Mouse (Mus musculus): ENCODE measurements at regions not wholly inside any gene's neighbourhood (a gene's known extent, or its start where the extent isn't known, plus 50 kb on each side); places are given as distances from the start of the nearest gene placed in this dataset.

- no peak for TF ChIP-seq GATA4 (IDR thresholded peaks at IDR 0.05; ENCODE audit: insufficient replicate concordance, low read length)
Observed at GRCm38 (mm10) chr10:17486011-17486410, 237.0 kb upstream of the Cited2 start.

GRCm38 (mm10) chr10:17487460-17487859 is 235.6 kb upstream of the Cited2 start:
- TF ChIP-seq GATA4 (IDR thresholded peaks at IDR 0.05; ENCODE audit: insufficient replicate concordance, low read length): no peak

- no peak for TF ChIP-seq GATA4 (IDR thresholded peaks at IDR 0.05; ENCODE audit: insufficient replicate concordance, low read length)
Observed at GRCm38 (mm10) chr10:17491611-17492305, 231.3 kb upstream of the Cited2 start.

GRCm38 (mm10) chr10:17493137-17493536 is 229.9 kb upstream of the Cited2 start:
- no peak for TF ChIP-seq GATA4 (IDR thresholded peaks at IDR 0.05; ENCODE audit: insufficient replicate concordance, low read length)

- TF ChIP-seq GATA4 (IDR thresholded peaks at IDR 0.05; ENCODE audit: insufficient replicate concordance, low read length): no peak
Observed at GRCm38 (mm10) chr10:17496831-17497230, 226.2 kb upstream of the Cited2 start.

- TF ChIP-seq GATA4 (IDR thresholded peaks at IDR 0.05; ENCODE audit: insufficient replicate concordance, low read length): no peak
Observed at GRCm38 (mm10) chr10:17510626-17511193, 212.3 kb upstream of the Cited2 start.

- no peak for TF ChIP-seq GATA4 (IDR thresholded peaks at IDR 0.05; ENCODE audit: insufficient replicate concordance, low read length)
Observed at GRCm38 (mm10) chr10:17511779-17512335, 211.2 kb upstream of the Cited2 start.

- no peak for TF ChIP-seq GATA4 (IDR thresholded peaks at IDR 0.05; ENCODE audit: insufficient replicate concordance, low read length)
Observed at GRCm38 (mm10) chr10:17512487-17512886, 210.5 kb upstream of the Cited2 start.

DNA sequence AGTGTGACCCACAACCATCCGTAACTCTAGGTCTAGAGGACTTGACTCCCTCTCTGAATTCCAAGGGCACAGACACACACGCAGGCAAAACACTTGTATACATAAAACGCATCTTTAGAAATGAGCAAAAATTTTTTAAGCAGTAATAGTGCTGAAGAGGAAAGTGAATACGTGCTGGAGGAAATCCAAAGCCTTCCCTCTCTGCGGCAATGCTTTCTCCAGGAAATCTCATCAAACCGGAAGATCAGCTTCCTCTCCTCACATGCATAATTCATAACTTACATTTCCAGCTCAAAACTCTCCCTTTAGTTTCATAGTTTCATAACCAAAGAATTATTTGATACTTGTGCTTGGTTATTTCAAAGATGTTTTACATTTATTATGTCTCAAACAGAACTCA is 209.3 kb upstream of the Cited2 start:
- TF ChIP-seq GATA4 (IDR thresholded peaks at IDR 0.05; ENCODE audit: insufficient replicate concordance, low read length): no peak

DNA sequence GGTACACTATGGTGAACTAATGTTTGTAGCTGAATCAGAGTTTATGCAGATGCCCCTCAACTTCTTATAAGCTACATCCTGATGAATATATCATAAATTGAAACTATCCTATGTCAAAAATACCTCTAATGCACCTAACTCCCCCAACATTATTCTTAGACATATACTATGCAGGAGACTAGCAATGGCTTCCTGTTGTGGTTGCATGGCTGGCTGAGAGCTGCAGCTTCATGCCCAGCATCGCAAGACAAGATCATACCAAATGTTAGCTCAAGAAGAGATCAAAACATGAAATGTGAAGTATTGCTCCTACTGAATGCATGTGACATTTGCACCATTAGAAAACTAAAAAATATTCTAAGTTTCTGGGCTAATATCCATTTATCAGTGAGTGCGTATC is 206.9 kb upstream of the Cited2 start:
- no peak for TF ChIP-seq GATA4 (IDR thresholded peaks at IDR 0.05; ENCODE audit: insufficient replicate concordance, low read length)

DNA sequence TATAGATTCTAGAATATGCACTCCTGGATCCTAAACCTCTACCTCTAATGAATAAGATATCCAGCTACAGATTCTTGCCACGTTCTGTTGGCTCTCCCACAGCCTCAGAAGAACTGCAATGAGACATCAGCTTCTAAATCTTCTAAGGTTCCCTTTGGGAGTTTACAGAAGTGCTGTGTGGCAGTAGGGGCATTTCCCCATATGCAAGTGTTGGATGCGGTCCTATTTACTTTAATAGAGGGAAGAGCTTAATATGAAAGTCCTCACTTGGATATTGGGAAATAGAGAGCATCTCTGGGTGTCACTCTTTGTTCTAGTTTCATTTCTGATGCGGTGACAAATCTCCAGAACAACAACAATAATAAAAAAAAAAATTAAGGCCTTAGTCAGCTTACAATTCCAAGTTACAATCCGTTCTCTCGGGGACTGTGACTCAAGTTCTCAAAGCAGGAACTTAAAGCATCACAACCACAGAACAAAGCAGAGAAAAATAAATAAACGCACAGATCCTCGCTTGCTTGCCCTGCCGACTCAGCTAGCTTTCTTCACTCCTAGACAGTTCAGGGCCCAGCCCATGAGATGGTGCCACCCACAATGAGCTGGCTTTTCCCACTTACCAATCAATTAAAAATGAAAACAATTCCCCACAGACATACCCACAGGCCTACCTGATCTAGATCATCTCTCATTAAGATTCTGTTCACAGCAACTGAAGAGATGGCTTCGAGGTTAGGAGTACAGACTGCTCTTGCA is 204.4 kb upstream of the Cited2 start:
- TF ChIP-seq GATA4 (IDR thresholded peaks at IDR 0.05; ENCODE audit: insufficient replicate concordance, low read length): no peak

DNA sequence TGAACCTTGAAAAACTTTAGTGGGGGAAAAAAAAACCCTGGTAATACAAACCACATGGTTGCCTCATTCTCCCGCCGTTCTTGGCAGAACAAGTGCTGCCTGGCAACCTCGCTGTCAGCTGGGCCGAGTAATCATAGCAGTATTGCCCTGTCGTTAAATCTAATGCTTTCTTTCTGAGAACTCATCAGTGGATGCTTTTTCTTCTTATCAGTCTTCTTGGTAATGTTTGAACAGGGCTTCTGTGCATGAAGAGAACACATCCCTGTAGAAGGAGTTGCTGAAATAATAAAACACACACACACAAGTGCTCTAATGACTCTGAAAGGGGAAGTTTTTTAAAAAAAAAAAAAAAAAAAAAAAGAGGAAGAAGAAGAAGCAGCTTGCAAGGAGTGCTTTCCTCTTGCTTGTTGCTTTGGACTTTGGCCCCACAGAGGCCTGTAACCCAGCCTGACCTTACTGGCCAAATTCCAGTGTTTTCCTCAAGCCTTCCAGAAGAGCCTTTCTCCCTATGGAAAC is 200.9 kb upstream of the Cited2 start:
- TF ChIP-seq GATA4 (IDR thresholded peaks at IDR 0.05; ENCODE audit: insufficient replicate concordance, low read length): no peak

DNA sequence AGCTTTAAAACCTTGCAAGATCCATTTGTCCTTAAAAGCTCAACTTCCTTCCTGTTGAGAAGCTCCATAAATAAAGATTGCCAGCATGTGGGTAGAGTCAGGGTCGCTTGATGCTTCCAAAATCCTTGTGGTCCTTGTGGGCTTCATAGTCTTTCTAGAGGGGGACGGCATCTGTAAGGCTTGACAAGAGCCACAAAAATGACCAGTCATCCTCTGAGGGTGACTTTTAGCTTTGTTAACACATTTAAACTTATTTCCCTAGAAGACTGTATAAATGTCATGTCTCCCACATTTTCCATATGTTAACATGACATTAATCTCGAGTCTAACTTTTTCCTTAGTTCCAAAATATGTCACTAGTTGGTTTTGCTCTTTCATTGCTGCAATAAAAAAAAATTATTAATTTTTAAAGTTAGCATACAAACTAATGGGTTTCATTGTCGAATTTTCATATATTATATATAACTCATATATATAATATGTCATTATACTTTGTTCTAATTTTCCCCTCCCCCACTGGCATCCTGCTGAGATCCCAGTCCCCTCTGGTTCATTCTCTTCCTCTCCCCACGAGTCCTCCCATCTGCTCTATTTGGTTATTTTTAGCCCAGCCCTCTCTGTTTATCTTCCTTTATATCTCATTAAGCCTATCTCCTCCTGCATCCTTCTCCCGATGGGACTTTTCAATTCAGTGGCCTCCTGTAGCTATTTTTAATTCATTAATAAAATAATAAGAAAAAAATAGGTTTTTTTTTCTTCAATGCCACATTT is 199.3 kb upstream of the Cited2 start:
- no peak for TF ChIP-seq GATA4 (IDR thresholded peaks at IDR 0.05; ENCODE audit: insufficient replicate concordance, low read length)

- TF ChIP-seq GATA4 (IDR thresholded peaks at IDR 0.05; ENCODE audit: insufficient replicate concordance, low read length): no peak
Observed at GRCm38 (mm10) chr10:17527151-17527737, 195.8 kb upstream of the Cited2 start.

- TF ChIP-seq GATA4 (IDR thresholded peaks at IDR 0.05; ENCODE audit: insufficient replicate concordance, low read length): no peak
Observed at GRCm38 (mm10) chr10:17528116-17528515, 194.9 kb upstream of the Cited2 start.

All from liver, adult (tissue).